Mouse (Mus musculus): ENCODE data around the gene Sema3a.

Gene Sema3a

DNA sequence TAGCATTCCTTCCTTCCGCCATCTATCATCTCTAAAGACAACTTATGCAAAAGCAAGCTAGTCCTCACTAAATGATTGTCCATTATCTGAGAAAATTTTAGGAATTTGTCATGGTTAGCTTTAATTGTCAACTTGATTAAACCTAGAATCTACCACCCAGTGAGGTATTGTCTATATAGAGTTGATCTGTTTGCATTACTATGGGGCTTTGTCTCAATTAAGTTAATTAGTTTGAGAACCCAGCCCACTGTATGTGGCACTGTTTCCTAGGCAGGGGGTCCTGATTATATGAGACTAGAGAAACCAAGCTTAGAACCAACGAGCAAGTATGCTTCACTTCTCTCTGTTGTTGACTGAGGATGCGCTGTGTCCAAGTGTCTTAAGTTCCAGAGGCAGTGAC lies 194.9 kb downstream of the Sema3a start:
- DNase-seq (ENCODE audit: extremely low spot score), result no peak

- DNase-seq (ENCODE audit: extremely low spot score), result no peak
Measured at GRCm38 (mm10) chr5:13327281-13327680, 202.1 kb downstream of the Sema3a start.

DNA sequence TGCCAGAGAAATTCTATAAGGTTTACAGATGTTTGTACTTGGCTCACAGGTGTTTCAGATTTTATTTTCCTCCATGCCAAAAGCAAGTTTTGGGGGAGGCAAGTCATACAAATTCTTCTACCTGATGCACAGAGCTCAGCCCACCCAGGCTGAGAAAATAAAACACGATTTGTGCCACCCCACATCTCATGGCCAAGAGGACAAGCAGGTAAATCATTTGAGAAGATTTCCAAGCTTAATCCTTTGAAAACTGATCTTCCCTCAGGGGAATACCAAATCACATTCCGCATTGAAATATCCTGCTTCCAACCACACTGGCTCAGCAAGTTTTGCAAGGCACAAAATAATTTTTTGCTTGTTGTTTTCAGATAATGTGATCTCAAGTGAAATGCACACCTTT lies 206.2 kb downstream of the Sema3a start:
- DNase-seq (ENCODE audit: extremely low spot score), result no peak

GRCm38 (mm10) chr5:13337665-13338064 lies 212.5 kb downstream of the Sema3a start:
- DNase-seq (ENCODE audit: extremely low spot score), result no peak

GRCm38 (mm10) chr5:13347068-13347467 lies 221.9 kb downstream of the Sema3a start:
- DNase-seq (ENCODE audit: extremely low spot score), result no peak

GRCm38 (mm10) chr5:13351611-13352010 lies 226.4 kb downstream of the Sema3a start:
- DNase-seq (ENCODE audit: extremely low spot score), result no peak

- no peak for DNase-seq (ENCODE audit: extremely low spot score)
Measured at GRCm38 (mm10) chr5:13352995-13353394, 227.8 kb downstream of the Sema3a start.

- DNase-seq (ENCODE audit: extremely low spot score), result no peak
Measured at GRCm38 (mm10) chr5:13353539-13353938, 228.3 kb downstream of the Sema3a start.

- no peak for DNase-seq (ENCODE audit: extremely low spot score)
Measured at GRCm38 (mm10) chr5:13354913-13355312, 229.7 kb downstream of the Sema3a start.

DNA sequence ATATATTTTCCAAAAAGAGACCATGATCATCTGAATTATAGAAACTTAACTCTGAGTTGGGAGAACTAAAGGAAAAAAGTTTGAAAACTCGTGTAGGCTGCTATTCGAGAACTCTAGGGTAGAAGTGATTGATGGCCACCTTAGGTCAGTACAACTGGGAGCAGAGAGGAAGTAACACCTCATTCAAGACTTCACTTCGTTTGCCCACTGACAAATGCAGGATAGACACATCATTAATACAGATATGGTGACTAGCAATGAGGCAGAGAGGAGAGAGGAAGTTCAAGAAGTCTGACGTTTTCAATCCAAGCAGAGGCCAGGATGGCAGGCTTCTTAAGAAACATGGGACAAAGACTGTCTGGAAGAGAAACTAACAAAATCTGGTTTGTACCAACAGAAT lies 233.6 kb downstream of the Sema3a start:
- DNase-seq (ENCODE audit: extremely low spot score), result no peak

- DNase-seq (ENCODE audit: extremely low spot score), result peak; percentile 12
Measured at GRCm38 (mm10) chr5:13360711-13361110, 235.5 kb downstream of the Sema3a start.

- no peak for DNase-seq (ENCODE audit: extremely low spot score)
Measured at GRCm38 (mm10) chr5:13365108-13365507, 239.9 kb downstream of the Sema3a start.

DNA sequence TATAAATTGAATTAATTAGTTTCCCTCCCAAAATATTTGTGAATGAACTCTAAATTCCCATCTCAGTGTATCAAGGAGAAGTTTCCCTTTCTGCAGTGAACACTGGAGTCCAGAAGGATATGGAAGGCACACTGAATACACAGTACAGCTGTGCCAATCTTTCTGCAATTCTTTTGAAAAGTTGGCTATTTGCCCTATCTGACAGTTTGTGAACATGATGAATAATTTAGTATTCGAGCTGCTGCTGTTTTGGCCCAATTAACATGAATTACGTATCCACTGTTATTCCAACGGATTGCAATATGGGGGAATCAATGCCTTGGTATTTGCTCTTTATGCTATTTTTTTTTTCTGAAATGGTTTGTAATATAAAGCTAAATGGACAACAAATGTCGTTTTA lies 254.0 kb downstream of the Sema3a start:
- DNase-seq (ENCODE audit: extremely low spot score), result no peak

- DNase-seq (ENCODE audit: extremely low spot score), result no peak
Measured at GRCm38 (mm10) chr5:13384047-13384446, 258.8 kb downstream of the Sema3a start.

DNA sequence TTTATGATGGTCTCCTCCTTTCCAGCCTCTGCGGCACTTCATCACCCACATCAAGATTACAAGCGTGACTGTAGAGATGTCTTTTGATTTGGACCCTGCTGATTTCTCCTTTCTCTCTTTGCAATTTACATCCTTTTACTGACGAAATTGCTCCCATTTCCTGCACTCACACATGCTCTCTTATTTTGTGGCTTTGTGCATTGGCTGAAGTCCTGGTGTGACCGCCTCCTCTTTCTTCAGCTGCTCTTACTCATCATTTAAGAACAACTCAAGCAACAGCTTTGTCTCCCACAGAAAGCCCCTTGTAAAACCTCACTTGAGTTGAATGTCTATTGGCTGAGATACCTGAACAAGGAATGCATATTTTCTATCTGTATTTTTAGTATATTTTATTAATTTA lies 259.5 kb downstream of the Sema3a start:
- no peak for DNase-seq (ENCODE audit: extremely low spot score)

DNA sequence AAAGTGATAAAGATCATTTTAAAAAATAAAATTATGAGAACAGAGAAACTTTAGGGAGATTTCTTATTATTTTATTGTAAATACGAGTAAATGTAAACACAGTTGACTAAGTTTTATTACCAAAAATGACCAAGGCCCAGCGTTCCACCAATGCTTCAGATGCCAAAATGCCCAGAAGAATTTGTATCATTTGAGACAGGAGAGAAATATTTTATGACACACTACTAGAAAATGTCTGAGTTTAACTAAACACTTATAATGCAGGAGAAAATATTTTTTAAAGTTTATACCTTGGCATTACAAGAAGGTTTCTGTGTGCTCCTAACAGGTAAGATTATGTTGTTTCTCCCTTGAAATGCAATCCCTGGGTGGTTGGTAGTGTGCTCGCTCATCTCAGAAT lies 261.4 kb downstream of the Sema3a start:
- no peak for DNase-seq (ENCODE audit: extremely low spot score)

GRCm38 (mm10) chr5:13387679-13388078 lies 262.5 kb downstream of the Sema3a start:
- no peak for DNase-seq (ENCODE audit: extremely low spot score)

DNA sequence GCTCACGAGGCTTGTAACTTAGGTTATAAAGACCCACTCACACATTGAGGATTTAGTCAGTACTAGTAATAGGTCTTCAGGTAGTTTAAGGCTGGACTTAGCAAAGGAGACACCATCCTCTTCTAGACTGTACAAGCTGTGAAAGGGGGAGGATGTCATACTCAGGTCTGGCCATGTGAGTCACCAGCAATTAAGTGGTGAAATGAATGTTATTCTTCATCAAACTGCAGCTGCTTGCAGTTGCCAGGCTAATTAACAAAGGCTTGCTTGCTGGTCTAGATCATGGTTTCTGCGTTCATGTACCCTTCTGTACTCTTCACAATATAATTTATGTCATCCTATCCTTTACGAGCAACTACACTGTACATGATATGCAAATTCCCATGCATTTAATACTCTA lies 264.8 kb downstream of the Sema3a start:
- DNase-seq (ENCODE audit: extremely low spot score), result no peak

GRCm38 (mm10) chr5:13405432-13405831 lies 280.2 kb downstream of the Sema3a start:
- DNase-seq (ENCODE audit: extremely low spot score), result peak; percentile 52

- DNase-seq (ENCODE audit: extremely low spot score), result no peak
Measured at GRCm38 (mm10) chr5:13406131-13406530, 280.9 kb downstream of the Sema3a start.

- no peak for DNase-seq (ENCODE audit: extremely low spot score)
Measured at GRCm38 (mm10) chr5:13411920-13412319, 286.7 kb downstream of the Sema3a start.

DNA sequence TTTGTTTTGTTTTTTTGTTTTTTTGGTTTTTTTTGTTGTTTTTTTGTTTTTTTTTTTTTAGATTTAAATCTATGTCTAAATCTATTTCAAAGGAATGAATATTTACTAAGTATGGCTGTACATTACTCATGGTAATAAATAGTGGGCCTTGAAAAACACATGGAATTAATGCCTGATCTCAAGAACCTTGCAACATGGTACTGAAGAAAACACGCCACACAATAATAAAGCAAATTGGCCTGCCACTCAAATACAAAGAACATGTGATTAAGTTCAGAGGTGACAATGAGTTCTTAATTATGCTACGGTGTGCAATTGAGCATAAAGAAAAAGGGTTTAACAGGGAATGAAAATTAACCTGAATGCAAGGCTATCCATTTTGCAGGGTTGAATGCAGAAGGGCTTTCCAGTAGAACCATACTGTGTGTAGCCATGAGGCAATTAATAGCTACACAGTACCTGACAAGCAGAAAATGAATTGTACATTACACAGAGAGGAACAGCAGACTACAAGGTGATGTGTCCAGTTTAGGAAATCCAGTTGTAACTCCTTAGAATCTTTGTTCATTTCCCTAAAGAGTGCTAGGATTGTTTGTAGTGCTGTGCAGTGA lies 288.8 kb downstream of the Sema3a start:
- no peak for DNase-seq (ENCODE audit: extremely low spot score)

GRCm38 (mm10) chr5:13416960-13417710 lies 291.9 kb downstream of the Sema3a start:
- no peak for DNase-seq (ENCODE audit: extremely low spot score)
